Mouse (Mus musculus) B cell, adult 62 days (primary cell): ENCODE measurements around the gene Tmprss12. TPM values are rescaled to one million over a fixed set of nuclear protein-coding genes. Genes with fewer than 3 reads are reported as not detected.

ENCODE experiments used
- total RNA-seq: library from RNA; stranded (reverse); gene quantifications from 4 replicates; pipeline ENCODE4 v1.2.4, GENCODE M21; 2023

The Tmprss12 gene
- total RNA-seq = not detected in 4 replicates

DNA sequence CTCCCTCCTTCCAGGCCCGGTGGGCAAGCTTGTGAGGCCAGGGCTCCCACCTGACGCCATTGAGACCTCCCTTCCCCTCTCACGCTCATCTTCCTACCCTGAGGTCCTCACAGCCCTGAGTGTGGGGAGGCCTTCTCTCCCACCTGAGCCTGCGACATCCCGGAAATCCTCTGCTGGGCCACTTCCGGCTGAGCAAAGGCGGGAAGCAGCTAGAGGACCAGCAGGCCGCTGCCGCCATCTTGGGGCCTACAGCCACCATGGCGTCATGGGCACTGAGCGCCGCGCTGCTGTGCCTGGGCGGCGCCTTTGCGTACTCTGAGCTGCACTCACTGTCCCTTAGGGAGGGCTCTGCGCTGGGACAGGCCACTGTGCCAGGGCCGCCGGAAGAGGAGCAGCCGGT is at the start of gene Tmprss12:
Gene Tmprss12 (plus strand): TSS at position 212 of the 400 bp plus-strand sequence.

DNA sequence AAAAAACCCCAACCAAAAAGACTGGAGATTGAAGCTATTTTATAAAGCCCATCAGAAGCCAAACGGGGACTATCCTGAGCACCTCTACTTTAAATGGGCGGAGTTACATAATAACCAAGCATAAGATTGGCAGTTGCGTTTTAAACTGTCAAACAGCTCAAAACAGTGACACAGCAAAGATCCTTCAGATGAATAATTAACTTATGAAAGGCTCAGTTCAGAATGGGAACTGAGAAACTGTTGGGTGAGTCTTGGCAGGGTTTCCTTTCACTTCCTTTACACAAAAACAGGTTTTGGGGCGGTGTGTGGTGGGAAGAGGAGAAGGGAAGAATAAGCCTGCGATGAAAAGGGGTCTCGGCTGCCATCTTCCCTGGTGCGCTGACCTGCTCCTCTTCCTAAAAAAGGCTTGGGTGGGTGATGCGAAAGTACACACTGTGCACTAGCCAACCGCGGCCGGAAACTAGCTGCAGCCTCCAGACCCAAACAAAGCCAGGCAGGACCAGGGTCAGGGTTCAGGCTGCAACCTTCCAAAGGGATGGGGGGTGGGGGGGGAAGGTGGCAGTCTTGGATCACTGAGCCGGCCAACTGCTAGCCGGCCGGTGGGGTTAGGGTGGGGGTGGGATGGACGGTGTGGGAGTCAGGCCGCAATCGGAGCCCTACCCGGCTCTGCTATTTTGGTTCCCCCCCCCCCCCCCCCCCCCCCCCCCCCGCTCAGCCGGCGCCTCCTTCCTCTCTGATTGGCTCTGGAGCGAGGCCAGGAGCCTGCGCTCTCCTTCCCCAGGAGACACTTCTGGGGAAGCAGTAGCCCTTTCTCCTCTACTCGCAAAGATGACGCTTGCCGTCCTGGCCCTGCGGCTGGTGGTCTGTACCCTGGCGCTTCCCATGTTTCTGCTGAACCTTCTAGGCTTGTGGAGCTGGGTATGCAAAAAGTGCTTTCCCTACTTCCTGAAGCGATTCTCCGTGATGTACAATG is 23.7 kb downstream of the Tmprss12 start, which contains the start of gene Mettl7a1:
Gene Mettl7a1 (plus strand): TSS at position 122 of the 973 bp plus-strand sequence.

DNA sequence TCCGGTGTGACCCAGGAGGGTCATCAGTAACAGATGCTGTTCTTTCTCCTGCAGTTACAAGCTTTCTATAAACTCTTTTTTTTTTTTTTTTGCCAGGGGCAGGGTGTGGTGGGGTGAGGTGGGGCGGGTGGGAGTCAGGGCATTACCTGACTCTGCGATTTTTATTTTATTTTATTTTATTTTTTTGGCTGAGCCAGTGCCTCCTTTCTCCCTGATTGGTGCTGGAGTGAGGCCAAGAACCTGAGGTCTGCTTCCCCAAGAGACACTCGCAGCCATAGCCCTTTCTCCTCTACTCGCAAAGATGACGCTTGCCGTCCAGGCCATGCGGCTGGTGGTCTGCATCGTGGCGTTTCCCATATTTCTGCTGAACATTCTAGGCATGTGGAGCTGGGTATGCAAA is 54.0 kb downstream of the Tmprss12 start, which contains the start of gene Mettl7a3:
Gene Mettl7a3 (plus strand): TSS at position 301 of the 400 bp plus-strand sequence.

Other genes starting within 250 kb of the Tmprss12 start
- gene Dip2b, start 242.2 kb upstream of the Tmprss12 start, total RNA-seq = 90.6 to 99.1 TPM (median 94.6 TPM) in 4 replicates
- gene Atf1, start 53.0 kb upstream of the Tmprss12 start, total RNA-seq = 67.6 to 92.9 TPM (median 77.5 TPM) in 4 replicates
- 11.1 to 13.1 TPM (median 12.5 TPM) in 4 replicates for gene Mettl7a1, start 23.3 kb downstream of the Tmprss12 start, total RNA-seq
- 0.55 TPM in 1 of 4 replicates, not detected in the others for gene Mettl7a3, start 54.1 kb downstream of the Tmprss12 start, total RNA-seq
- not detected in 4 replicates for gene Methig1, start 72.3 kb downstream of the Tmprss12 start, total RNA-seq
- 0.34 to 0.54 TPM (median 0.46 TPM) in 3 of 4 replicates, not detected in the other for gene Mettl7a2, start 72.4 kb downstream of the Tmprss12 start, total RNA-seq
- not detected in 4 replicates for gene Higd1c, start 83.7 kb downstream of the Tmprss12 start, total RNA-seq
- gene Gm5475, start 141.3 kb downstream of the Tmprss12 start, total RNA-seq = not detected in 4 replicates
- 13.7 to 21.6 TPM (median 17.9 TPM) in 4 replicates for gene Slc11a2, start 144.2 kb downstream of the Tmprss12 start, total RNA-seq
- gene Letmd1, start 188.2 kb downstream of the Tmprss12 start, total RNA-seq = 37.7 to 44.5 TPM (median 40.0 TPM) in 4 replicates
- 5.3 to 5.9 TPM (median 5.8 TPM) in 4 replicates for gene Csrnp2, start 214.7 kb downstream of the Tmprss12 start, total RNA-seq